Mouse (Mus musculus) heart, embryonic 16.5 days (tissue): ENCODE measurements at regions not wholly inside any gene's neighbourhood (a gene's known extent, or its start where the extent isn't known, plus 50 kb on each side); places are given as distances from the start of the nearest gene placed in this dataset.

ENCODE experiments used
- ATAC-seq: fragments of 200-750 bp; cut with Nextera tagmentation; replicated peaks from 2 replicates; pipeline ENCODE4 v1.8.0; 2017; ENCODE audit warnings: moderate number of reproducible peaks; ENCODE audit not compliant: insufficient read depth, low FRiP score; ENCODE audit errors: extremely low read depth
- H3K27ac ChIP-seq: fragments of 300-500 bp; sonication (generic); 2 replicates; pipeline ENCODE4 v1.5.1; 2014; ENCODE audit warnings: mild to moderate bottlenecking, low read length, control low read depth, moderate library complexity
- H3K27me3 ChIP-seq: fragments of 300-500 bp; sonication (generic); 2 replicates; pipeline ENCODE4 v1.6.1; 2014; ENCODE audit warnings: low read length, mixed read lengths; ENCODE audit not compliant: control insufficient read depth, insufficient read depth
- H3K36me3 ChIP-seq: fragments of 300-500 bp; sonication (generic); 2 replicates; pipeline ENCODE4 v1.6.1; 2014; ENCODE audit not compliant: control insufficient read depth, insufficient read depth
- H3K4me1 ChIP-seq: fragments of 300-500 bp; sonication (generic); 2 replicates; pipeline ENCODE4 v1.6.1; 2014; ENCODE audit warnings: low read length, mixed read lengths; ENCODE audit not compliant: control insufficient read depth, insufficient read depth
- H3K4me2 ChIP-seq: fragments of 300-500 bp; sonication (generic); 2 replicates; pipeline ENCODE4 v1.6.1; 2014; ENCODE audit warnings: low read depth, mild to moderate bottlenecking, control low read depth, low read length
- H3K4me3 ChIP-seq: fragments of 300-500 bp; sonication (generic); 2 replicates; pipeline ENCODE4 v1.5.1; 2014; ENCODE audit warnings: mild to moderate bottlenecking, control low read depth, low read length
- H3K9ac ChIP-seq: fragments of 300-500 bp; sonication (generic); 2 replicates; pipeline ENCODE4 v1.6.1; 2014; ENCODE audit warnings: low read length, control low read depth
- H3K9me3 ChIP-seq: fragments of 300-500 bp; sonication (generic); replicated peaks from 2 replicates; pipeline ENCODE4 v1.6.1; 2016; ENCODE audit warnings: low read length; ENCODE audit not compliant: control insufficient read depth
- WGBS: fragments of 180-500 bp; shearing (Covaris S2); extraction: QIAGEN DNeasy Blood & Tissue Kit; methylation state at CpG from one replicate; pipeline ENCODE4 v1.1.7; 2014; 5-methylcytosine and 5-hydroxymethylcytosine counted together

DNA sequence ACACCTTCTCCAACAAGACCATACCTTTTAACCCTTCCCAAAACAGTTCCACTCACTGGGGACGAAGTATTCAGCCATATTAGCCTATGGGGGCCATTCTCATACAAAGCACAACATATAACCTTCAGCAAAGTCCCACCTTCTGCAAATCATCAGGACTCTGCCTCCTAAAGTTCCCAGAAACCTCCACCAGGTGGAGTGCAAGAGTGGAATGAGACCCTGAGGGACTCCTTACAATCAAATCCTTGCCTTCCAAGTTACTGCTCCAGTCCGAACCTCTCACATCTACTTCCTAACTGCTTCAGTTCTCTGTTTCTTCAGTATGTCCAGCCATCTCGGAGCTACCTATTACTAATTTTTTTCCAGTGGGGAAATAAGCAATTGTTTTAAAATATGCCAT is 235.2 kb upstream of the 4930583I09Rik start:
- no peaks in the 10 kb centered on the region for H3K9me3 ChIP-seq
- no peak overlapping the region for H3K4me3 ChIP-seq
- no peak overlapping the region for H3K9ac ChIP-seq
- WGBS = 36% methylated on average over 3 of the region's 3 CpGs
- no peak for ATAC-seq
- no peak overlapping the region for H3K27ac ChIP-seq
- no peaks in the 10 kb centered on the region for H3K4me1 ChIP-seq
- no peak overlapping the region for H3K4me2 ChIP-seq
- H3K36me3 ChIP-seq = no peaks in the 10 kb centered on the region
- H3K27me3 ChIP-seq = no peaks in the 10 kb centered on the region

DNA sequence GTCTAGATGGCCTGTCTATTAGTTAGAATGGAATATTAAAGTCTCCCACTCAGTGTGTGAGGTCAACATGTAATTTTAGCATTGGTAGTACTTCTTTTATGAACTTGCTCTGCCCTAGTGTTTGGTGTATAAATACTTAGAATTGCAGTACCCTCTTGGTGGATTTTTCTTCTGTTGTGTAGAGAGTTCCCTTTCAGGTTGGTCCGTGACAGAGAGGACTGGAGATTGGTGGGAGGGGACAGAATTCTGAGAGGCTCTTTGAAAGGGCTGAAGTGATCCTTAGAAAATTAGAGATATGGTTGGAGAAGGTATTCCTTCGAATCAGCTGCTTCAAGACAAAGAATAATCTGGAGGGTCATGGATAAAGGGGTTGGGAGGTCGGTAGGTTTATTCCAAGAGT is 230.3 kb upstream of the 4930583I09Rik start:
- H3K27me3 ChIP-seq = no peaks in the 10 kb centered on the region
- no peaks in the 10 kb centered on the region for H3K36me3 ChIP-seq
- H3K4me2 ChIP-seq = no peak overlapping the region
- no peak overlapping the region for H3K9ac ChIP-seq
- no peaks in the 10 kb centered on the region for H3K9me3 ChIP-seq
- no peak overlapping the region for H3K27ac ChIP-seq
- H3K4me1 ChIP-seq = no peaks in the 10 kb centered on the region
- WGBS = 49% methylated on average over 3 of the region's 3 CpGs
- ATAC-seq = no peak
- H3K4me3 ChIP-seq = no peak overlapping the region

DNA sequence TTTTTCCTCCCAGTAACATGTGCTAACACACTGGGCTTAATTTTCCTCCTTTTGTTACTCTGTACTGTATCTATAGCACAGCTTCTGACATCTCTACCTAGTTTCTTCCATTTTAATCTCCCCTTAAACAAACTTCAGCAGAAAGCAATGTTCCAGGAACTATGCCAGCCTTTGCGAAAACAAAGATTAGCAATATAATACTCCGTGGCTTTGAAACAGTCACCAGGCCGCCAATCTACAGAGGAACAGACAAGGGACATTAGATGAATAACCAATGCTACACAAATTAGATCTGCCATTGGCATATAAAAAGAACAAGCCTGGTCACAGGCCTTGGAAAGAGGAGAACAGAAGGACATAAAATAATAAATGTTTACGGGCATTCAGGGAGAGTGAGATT is 220.2 kb upstream of the 4930583I09Rik start:
- no peaks in the 10 kb centered on the region for H3K4me1 ChIP-seq
- H3K4me3 ChIP-seq = no peak overlapping the region
- WGBS = 67% methylated on average over 4 of the region's 4 CpGs
- no peak overlapping the region for H3K9ac ChIP-seq
- H3K27ac ChIP-seq = no peak overlapping the region
- no peak for ATAC-seq
- H3K9me3 ChIP-seq = no peaks in the 10 kb centered on the region
- H3K4me2 ChIP-seq = no peak overlapping the region
- H3K36me3 ChIP-seq = no peaks in the 10 kb centered on the region
- no peaks in the 10 kb centered on the region for H3K27me3 ChIP-seq

DNA sequence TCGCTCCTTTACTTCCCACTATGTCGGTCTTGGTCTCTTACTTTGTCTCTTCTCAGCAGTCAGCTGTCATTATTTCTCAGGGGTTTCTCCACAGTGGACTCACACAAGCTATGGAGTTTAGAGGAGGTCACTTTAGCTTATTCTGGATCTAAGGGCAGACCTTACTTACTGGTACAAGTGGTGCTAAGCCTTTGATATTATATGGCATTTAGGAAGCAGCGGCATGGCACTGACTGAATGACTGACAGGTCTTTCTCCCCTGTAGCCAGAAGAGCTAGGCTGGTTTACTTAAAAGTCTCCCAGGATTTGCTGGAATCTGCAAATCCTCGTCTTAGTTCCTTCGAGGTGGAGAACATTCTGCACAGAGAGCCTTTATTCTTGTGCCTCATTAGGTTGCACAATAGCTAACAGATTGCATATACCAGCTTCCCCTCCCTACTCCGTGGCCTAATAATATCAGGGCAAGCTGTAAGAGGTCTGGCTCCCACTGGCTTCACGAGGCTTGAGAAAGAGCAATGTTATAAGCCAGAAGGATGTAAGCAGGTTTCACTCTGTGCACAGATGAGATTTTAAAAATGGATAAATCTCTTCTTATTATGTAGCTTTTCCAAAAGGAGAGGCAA is 214.1 kb upstream of the 4930583I09Rik start:
- Histone ChIP-seq H3K4me1 (peaks cover 6% of the 10 kb centered on the region), H3K4me3 (no peak overlapping the region), H3K9me3 (no peaks in the 10 kb centered on the region), H3K27ac (no peak overlapping the region), H3K36me3 (no peaks in the 10 kb centered on the region), H3K4me2 (no peak overlapping the region), H3K9ac (no peak overlapping the region), H3K27me3 (no peaks in the 10 kb centered on the region)
- WGBS = 67% methylated on average over 7 of the region's 7 CpGs
- no peak for ATAC-seq

DNA sequence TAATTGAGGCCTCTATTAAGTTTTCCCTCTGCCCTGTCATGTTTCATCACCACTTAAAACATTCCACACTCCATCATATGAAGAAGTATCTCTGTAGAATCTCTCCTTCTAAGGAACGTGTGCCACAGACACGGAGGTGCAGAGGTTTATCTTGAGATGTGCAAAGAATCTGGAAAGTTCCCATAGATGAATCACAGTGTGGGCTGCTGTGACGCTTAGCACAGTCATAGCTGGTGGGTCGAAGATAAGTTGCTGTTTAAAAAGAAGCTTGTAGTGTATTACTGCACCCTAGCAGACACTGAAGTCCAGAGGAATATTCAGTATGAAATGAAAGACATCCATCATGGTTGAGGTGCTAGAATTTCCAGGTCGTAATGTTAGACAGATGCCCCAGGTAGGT is 179.9 kb upstream of the 4930583I09Rik start:
- H3K4me1 ChIP-seq = no peaks in the 10 kb centered on the region
- H3K27ac ChIP-seq = no peak overlapping the region
- H3K9ac ChIP-seq = no peak overlapping the region
- ATAC-seq = no peak
- H3K36me3 ChIP-seq = no peaks in the 10 kb centered on the region
- 70% methylated on average over 5 of the region's 5 CpGs for WGBS
- no peaks in the 10 kb centered on the region for H3K9me3 ChIP-seq
- no peaks in the 10 kb centered on the region for H3K27me3 ChIP-seq
- H3K4me3 ChIP-seq = no peak overlapping the region
- H3K4me2 ChIP-seq = no peak overlapping the region

DNA sequence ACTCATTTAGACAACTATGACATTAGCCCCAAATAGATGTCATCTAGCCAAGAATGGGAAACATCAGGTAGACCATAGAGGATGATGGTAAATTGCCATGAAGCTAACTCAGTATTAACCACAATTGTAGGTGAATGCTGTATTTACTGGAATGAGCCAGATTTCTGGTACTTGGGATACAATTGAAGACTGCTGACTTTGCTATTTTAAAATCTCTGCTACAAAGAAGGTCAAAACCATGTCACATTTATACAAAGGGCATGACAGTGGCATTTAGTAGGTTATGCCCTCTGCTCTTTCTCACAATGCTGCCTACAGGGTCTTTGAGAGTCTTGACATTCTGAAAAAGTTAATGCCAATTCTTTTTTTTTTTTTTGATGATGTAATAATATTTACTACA is 178.8 kb upstream of the 4930583I09Rik start:
- Histone ChIP-seq H3K4me1 (no peaks in the 10 kb centered on the region), H3K9ac (no peak overlapping the region), H3K27me3 (no peaks in the 10 kb centered on the region), H3K36me3 (no peaks in the 10 kb centered on the region), H3K4me2 (no peak overlapping the region), H3K27ac (no peak overlapping the region), H3K9me3 (no peaks in the 10 kb centered on the region), H3K4me3 (no peak overlapping the region)
- no peak for ATAC-seq

DNA sequence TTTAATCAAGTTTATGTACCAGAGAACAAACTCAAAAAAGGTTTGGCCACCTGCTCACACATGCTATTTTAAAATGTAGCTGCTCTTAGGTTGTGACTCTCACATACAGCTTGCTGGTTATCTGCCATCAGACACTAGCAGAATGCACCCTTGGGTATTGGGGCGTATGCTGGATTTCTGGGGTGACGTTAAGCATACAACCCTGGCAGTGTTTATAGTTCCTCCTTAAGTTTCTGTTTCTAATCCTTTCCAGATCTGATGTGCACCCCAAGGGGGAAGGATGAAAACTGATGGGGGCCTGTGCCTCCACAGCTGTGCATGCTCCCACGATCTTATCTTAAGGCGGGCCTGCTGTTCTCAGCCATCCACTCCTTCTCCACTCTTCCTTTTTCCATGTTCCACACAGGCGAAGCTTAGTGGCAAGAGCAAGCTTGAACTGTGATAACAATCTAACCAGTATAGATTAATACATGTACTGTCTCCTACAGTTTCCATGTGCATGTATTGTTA is 164.8 kb upstream of the 4930583I09Rik start:
- Histone ChIP-seq H3K9me3 (no peaks in the 10 kb centered on the region; the same call in 1 of the 2 replicates), H3K4me1 (no peaks in the 10 kb centered on the region), H3K4me3 (no peak overlapping the region), H3K36me3 (no peaks in the 10 kb centered on the region), H3K27ac (no peak overlapping the region), H3K27me3 (no peaks in the 10 kb centered on the region), H3K4me2 (no peak overlapping the region), H3K9ac (no peak overlapping the region)
- ATAC-seq = no peak
- 63% methylated on average over 5 of the region's 5 CpGs for WGBS

DNA sequence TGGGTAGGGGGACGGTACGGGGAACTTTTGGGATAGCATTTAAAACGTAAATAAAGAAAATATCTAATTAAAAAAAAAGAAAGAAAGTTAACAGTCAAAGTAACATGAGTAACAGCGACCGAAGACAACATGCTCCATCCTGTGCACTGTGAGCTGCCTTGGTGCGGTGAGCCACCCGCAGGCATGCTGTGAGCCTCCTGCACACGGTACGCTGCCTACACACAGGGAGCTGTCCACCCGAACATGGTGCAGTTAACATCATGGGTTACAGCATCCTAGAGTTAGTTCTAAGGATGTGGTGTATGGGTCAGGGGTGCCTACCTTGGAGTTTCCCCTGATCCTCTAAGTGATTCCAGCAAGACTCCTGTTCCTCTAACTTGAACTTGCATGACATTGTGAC is 158.6 kb upstream of the 4930583I09Rik start:
- H3K36me3 ChIP-seq = no peaks in the 10 kb centered on the region
- H3K27me3 ChIP-seq = no peaks in the 10 kb centered on the region
- no peak overlapping the region for H3K4me3 ChIP-seq
- no peak overlapping the region for H3K4me2 ChIP-seq
- 0 out of 2 replicates have a peak, but pooled peaks cover 3% of the 10 kb centered on the region for H3K9me3 ChIP-seq
- H3K27ac ChIP-seq = no peak overlapping the region
- no peak for ATAC-seq
- H3K9ac ChIP-seq = no peak overlapping the region
- 83% methylated on average over 10 of the region's 10 CpGs for WGBS
- no peaks in the 10 kb centered on the region for H3K4me1 ChIP-seq

DNA sequence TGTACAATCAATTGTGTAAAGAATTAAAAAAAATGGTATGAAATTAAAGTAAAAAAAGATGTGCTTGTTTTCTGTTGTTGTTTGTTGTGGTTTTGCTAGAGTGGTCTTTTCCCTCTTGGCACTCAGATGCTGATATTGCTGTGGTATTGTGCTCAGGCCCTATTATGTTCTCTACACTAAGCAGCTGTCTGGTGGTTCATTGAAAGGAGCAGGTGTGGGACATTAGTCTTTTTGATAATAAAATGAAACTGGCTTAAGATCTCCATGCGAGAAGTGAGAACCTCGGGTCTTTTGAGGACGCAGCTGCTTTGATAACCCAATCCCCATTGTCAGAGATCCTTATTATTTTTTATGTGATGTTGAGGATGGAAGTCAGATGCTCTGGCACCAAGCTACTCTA is 155.4 kb upstream of the 4930583I09Rik start:
- Histone ChIP-seq H3K4me1 (no peaks in the 10 kb centered on the region), H3K4me2 (no peak overlapping the region), H3K9ac (no peak overlapping the region), H3K36me3 (no peaks in the 10 kb centered on the region), H3K27ac (no peak overlapping the region), H3K4me3 (no peak overlapping the region), H3K9me3 (0 out of 2 replicates have a peak, but pooled peaks cover 3% of the 10 kb centered on the region), H3K27me3 (no peaks in the 10 kb centered on the region)
- no peak for ATAC-seq
- 83% methylated on average over 3 of the region's 3 CpGs for WGBS
